Mouse (Mus musculus): ENCODE results near the gene Clstn2. TPM values are rescaled to one million over a fixed set of nuclear protein-coding genes. Genes with fewer than 3 reads are reported as not detected.

Gene Clstn2
- total and polyA plus RNA-seq, 2 experiments from 2014 or later: 0.14 to 0.61 TPM

GRCm38 (mm10) chr9:97977339-97977738, 55.6 kb downstream of the Clstn2 start:
- Histone ChIP-seq H3K27me3 (ENCODE audit: control insufficient read depth, insufficient read depth, low read length) (no peaks in the 10 kb centered on the region), H3K4me2 (ENCODE audit: low read depth, low read length) (no peak overlapping the region), H3K4me1 (ENCODE audit: control insufficient read depth, insufficient read depth) (no peaks in the 10 kb centered on the region), H3K9ac (replicated peaks; ENCODE audit: low read depth, low read length) (no peak overlapping the region), H3K4me3 (ENCODE audit: low read depth, low read length) (no peak overlapping the region), H3K36me3 (replicated peaks; ENCODE audit: control insufficient read depth, insufficient read depth, low read length) (no peaks in the 10 kb centered on the region), H3K9me3 (replicated peaks; ENCODE audit: control insufficient read depth, low read length) (no peaks in the 10 kb centered on the region), H3K27ac (ENCODE audit: low read depth) (no peak overlapping the region)
- WGBS: 67% methylated on average over 3 of the region's 3 CpGs
- ATAC-seq (ENCODE audit: insufficient read depth, low read depth) (no peak), DNase-seq (ENCODE audit: low spot score) (no peak)
- TF ChIP-seq CTCF (IDR thresholded peaks at IDR 0.05; ENCODE audit: low read depth): no peak
- no peak for TF ChIP-seq EP300 (IDR thresholded peaks at IDR 0.05; ENCODE audit: low read depth)

DNA sequence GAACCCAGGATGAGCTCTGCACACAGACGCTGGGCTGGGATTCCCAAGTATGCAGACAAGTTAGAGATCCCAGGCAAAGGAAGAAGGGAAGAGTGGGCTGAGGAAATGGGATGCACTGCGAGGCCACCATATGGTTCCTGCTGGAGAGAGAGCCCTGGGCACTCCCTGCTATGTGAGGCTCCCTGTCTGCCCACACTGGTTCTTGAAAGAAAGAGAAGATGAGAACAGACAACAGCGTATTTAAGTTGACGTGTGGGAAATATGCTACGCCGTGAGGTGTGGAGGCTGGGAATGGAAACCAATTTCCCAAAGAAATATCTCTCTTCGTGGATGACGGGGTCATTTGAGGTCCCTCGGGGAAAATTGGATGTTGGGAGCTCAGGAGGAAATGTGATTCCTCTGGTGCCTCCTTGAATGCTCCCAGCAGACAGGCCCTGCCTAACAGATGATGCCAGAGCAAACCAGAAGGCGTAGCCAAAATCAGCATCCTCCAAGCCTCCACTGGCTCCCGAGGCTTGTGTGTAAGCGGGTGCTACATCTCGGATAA, 58.1 kb downstream of the Clstn2 start:
- no peak for DNase-seq (ENCODE audit: low spot score)
- Histone ChIP-seq H3K4me3 (ENCODE audit: low read depth, low read length) (no peak overlapping the region), H3K4me1 (ENCODE audit: control insufficient read depth, insufficient read depth) (no peaks in the 10 kb centered on the region), H3K27ac (ENCODE audit: low read depth) (no peak overlapping the region), H3K27me3 (ENCODE audit: control insufficient read depth, insufficient read depth, low read length) (no peaks in the 10 kb centered on the region), H3K36me3 (replicated peaks; ENCODE audit: control insufficient read depth, insufficient read depth, low read length) (no peaks in the 10 kb centered on the region), H3K9ac (replicated peaks; ENCODE audit: low read depth, low read length) (no peak overlapping the region), H3K4me2 (ENCODE audit: low read depth, low read length) (no peak overlapping the region), H3K9me3 (replicated peaks; ENCODE audit: control insufficient read depth, low read length) (no peaks in the 10 kb centered on the region)
- no peak for ATAC-seq (ENCODE audit: insufficient read depth, low read depth)
- TF ChIP-seq EP300 (IDR thresholded peaks at IDR 0.05; ENCODE audit: low read depth) (no peak), CTCF (IDR thresholded peaks at IDR 0.05; ENCODE audit: low read depth) (no peak)
- WGBS: 70% methylated on average over 13 of the region's 13 CpGs

DNA sequence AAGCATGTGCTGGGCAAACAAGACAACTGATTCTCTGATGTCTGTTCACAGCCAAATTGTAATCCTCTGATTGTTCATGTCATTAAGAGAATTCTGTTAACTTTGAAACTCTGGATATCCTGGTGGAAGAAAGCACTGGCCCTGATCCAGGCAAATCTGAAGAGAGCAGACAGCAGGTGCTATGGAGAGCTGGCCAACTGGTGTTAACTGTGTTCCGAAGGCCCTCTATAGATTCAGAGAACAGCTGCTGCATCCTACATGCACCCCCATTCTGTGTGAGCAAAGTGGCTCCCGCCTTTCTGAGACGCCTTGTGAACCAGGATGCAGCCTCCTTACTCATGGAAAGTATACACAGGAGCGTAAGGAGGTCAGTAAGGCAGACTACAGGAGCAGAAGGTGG, 66.3 kb downstream of the Clstn2 start:
- ATAC-seq (ENCODE audit: insufficient read depth, low read depth) (no peak), DNase-seq (ENCODE audit: low spot score) (no peak)
- no peak overlapping the region for H3K27ac ChIP-seq (ENCODE audit: low read depth)
- H3K4me2 ChIP-seq (ENCODE audit: low read depth, low read length): no peak overlapping the region
- no peaks in the 10 kb centered on the region for H3K9me3 ChIP-seq (replicated peaks; ENCODE audit: control insufficient read depth, low read length)
- no peaks in the 10 kb centered on the region for H3K27me3 ChIP-seq (ENCODE audit: control insufficient read depth, insufficient read depth, low read length)
- WGBS: 78% methylated on average over 4 of the region's 4 CpGs
- TF ChIP-seq CTCF (IDR thresholded peaks at IDR 0.05; ENCODE audit: low read depth) (no peak), EP300 (IDR thresholded peaks at IDR 0.05; ENCODE audit: low read depth) (no peak)
- no peaks in the 10 kb centered on the region for H3K36me3 ChIP-seq (replicated peaks; ENCODE audit: control insufficient read depth, insufficient read depth, low read length)
- H3K4me3 ChIP-seq (ENCODE audit: low read depth, low read length): no peak overlapping the region
- H3K9ac ChIP-seq (replicated peaks; ENCODE audit: low read depth, low read length): no peak overlapping the region
- H3K4me1 ChIP-seq (ENCODE audit: control insufficient read depth, insufficient read depth): no peaks in the 10 kb centered on the region

DNA sequence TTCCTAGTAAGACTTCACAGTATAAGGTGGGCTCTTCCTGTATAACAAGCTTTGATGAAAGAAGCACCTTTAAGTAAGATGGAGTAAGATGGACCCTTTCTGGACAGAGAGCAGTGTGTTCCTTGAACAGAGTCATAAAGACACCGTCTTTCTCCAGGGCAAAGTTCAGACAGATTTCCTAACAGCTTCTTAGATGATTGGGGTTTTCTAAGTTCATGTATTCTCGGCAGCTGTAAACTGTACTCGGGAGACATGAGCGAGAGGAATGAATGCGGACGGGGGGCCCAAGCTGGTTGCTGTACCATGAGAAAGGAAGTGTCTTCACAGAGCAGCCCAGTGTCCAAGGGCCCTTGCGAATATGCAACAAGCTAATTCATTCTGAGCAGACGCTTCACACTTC, 75.5 kb downstream of the Clstn2 start:
- Histone ChIP-seq H3K9ac (replicated peaks; ENCODE audit: low read depth, low read length) (no peak overlapping the region), H3K27ac (ENCODE audit: low read depth) (no peak overlapping the region), H3K27me3 (ENCODE audit: control insufficient read depth, insufficient read depth, low read length) (no peaks in the 10 kb centered on the region), H3K4me1 (ENCODE audit: control insufficient read depth, insufficient read depth) (no peaks in the 10 kb centered on the region), H3K36me3 (replicated peaks; ENCODE audit: control insufficient read depth, insufficient read depth, low read length) (no peaks in the 10 kb centered on the region), H3K9me3 (replicated peaks; ENCODE audit: control insufficient read depth, low read length) (no peaks in the 10 kb centered on the region), H3K4me3 (ENCODE audit: low read depth, low read length) (no peak overlapping the region), H3K4me2 (ENCODE audit: low read depth, low read length) (no peak overlapping the region)
- 76% methylated on average over 8 of the region's 8 CpGs for WGBS
- DNase-seq (ENCODE audit: low spot score) (no peak), ATAC-seq (ENCODE audit: insufficient read depth, low read depth) (no peak)
- no peak for TF ChIP-seq CTCF (IDR thresholded peaks at IDR 0.05; ENCODE audit: low read depth)
- TF ChIP-seq EP300 (IDR thresholded peaks at IDR 0.05; ENCODE audit: low read depth): no peak

GRCm38 (mm10) chr9:97956407-97957106, 76.4 kb downstream of the Clstn2 start:
- WGBS: 46% methylated on average over 4 of the region's 4 CpGs
- Histone ChIP-seq H3K4me2 (ENCODE audit: low read depth, low read length) (no peak overlapping the region), H3K36me3 (replicated peaks; ENCODE audit: control insufficient read depth, insufficient read depth, low read length) (no peaks in the 10 kb centered on the region), H3K4me1 (ENCODE audit: control insufficient read depth, insufficient read depth) (no peaks in the 10 kb centered on the region), H3K27ac (ENCODE audit: low read depth) (no peak overlapping the region), H3K27me3 (ENCODE audit: control insufficient read depth, insufficient read depth, low read length) (no peaks in the 10 kb centered on the region), H3K9ac (replicated peaks; ENCODE audit: low read depth, low read length) (no peak overlapping the region), H3K9me3 (replicated peaks; ENCODE audit: control insufficient read depth, low read length) (no peaks in the 10 kb centered on the region), H3K4me3 (ENCODE audit: low read depth, low read length) (no peak overlapping the region)
- TF ChIP-seq CTCF (IDR thresholded peaks at IDR 0.05; ENCODE audit: low read depth): no peak
- TF ChIP-seq EP300 (IDR thresholded peaks at IDR 0.05; ENCODE audit: low read depth): no peak
- ATAC-seq (ENCODE audit: insufficient read depth, low read depth) (no peak), DNase-seq (ENCODE audit: low spot score) (no peak)

Data from heart, postnatal 0 days (tissue).